Mouse (Mus musculus) WW6 (cell line): Measurements from ENCODE around the gene Eif2b3.

Source experiments
- DNase-seq: peaks from one replicate; pipeline ENCODE4 v3.0.0-alpha.2; 2013; ENCODE audit warnings: low read depth, low spot score

The Eif2b3 gene

DNA sequence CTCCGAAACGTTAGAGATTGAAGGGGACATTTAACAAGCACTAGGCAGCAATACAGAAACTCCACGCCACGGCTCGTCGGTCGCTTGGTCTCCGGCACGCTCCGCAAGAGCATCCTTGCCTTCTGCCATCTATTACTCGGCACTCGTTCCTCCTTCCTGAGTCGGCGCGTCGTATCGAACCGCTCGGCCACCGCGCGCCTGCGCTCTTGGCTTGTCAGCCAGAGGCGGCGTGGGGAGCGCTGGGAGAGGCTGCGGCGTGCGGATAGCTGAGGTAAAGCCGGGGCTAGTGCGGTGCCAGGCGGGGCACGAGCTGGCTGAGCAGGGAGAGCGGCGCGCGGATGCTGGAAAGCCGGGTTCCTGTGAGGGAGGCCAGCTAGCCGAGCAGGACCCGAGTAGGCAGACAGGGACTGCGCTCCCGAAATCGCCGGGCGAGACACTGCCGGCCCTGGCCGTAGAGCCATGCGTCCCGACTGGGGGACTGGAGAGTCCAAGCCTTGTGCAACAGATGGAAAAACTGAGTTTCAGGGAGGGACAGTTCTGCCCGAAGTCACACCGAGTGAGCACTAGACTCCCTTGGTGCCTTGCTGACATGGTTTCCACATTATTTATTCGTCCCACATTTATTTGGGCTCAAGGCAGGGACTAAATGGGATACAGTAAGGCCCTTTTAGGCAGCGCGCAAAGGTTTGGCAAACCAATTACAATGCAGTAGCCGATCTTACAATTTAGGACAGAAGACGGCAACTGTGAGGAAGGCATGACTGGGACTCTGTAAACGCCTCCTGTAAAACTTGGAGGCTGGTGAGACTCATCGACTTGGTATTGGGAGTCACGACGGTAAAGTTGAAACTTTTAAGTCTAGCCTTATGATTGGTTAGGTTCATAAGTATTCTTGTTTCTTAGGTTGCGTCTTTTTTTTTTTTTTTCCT lies at the start of gene Eif2b3:
Eif2b3 (plus strand) TSS at position 197 of the 929 bp plus-strand sequence.
- DNase-seq: peak; percentile 81

GRCm38 (mm10) chr4:116976503-116976902 lies 42.7 kb upstream of the Eif2b3 start:
- DNase-seq: no peak

- no peak for DNase-seq
These were observed 33.5 kb upstream of the Eif2b3 start for GRCm38 (mm10) chr4:116985681-116986080.

- DNase-seq: peak; percentile 82
These were observed 32.6 kb upstream of the Eif2b3 start for GRCm38 (mm10) chr4:116986400-116987121.

DNA sequence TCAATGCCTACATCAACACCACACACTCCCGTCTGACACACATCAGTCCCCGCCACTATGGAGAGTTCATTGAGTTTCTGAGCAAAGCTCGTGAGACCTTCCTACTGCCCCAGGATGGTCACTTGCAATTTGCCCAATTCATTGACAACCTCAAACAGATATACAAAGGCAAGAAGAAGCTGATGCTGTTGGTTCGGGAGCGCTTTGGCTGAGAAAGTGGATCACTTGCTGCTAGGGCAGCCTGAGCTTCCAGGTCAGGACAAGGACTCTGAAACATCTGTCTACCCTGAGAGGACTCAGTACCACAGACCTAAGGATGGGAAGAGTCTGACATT lies 32.1 kb upstream of the Eif2b3 start:
- DNase-seq: no peak

- DNase-seq: no peak
These were observed 29.5 kb upstream of the Eif2b3 start for GRCm38 (mm10) chr4:116989731-116990130.

GRCm38 (mm10) chr4:116991366-116991765 lies 27.8 kb upstream of the Eif2b3 start:
- no peak for DNase-seq

GRCm38 (mm10) chr4:116993672-116994621 lies 25.3 kb upstream of the Eif2b3 start, which contains the start of gene Urod:
Urod (minus strand) TSS chr4:116994413.
- DNase-seq: peak; percentile 81

GRCm38 (mm10) chr4:116995131-116995797 lies 23.9 kb upstream of the Eif2b3 start, which contains the start of gene Hectd3:
Hectd3 (plus strand) TSS chr4:116995317.
- no peak for DNase-seq

DNA sequence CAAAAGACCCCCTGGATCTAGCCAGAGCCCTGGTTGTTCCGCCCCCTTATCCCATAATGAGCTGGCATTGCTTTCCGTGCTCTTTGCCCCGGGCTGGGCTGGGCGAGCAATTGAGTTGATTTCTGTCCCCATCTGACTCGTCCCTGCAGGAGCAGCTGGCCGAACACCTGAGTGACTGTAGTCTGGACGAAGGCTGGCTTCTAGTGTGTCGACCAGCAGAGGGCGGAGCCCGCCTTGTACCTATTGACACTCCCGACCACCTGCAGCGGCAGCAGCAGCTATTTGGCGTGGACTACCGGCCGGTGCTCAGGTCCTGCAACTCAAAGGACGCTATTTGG lies 23.4 kb upstream of the Eif2b3 start:
- DNase-seq: no peak

GRCm38 (mm10) chr4:116999513-117000154 lies 19.6 kb upstream of the Eif2b3 start:
- DNase-seq: no peak

DNA sequence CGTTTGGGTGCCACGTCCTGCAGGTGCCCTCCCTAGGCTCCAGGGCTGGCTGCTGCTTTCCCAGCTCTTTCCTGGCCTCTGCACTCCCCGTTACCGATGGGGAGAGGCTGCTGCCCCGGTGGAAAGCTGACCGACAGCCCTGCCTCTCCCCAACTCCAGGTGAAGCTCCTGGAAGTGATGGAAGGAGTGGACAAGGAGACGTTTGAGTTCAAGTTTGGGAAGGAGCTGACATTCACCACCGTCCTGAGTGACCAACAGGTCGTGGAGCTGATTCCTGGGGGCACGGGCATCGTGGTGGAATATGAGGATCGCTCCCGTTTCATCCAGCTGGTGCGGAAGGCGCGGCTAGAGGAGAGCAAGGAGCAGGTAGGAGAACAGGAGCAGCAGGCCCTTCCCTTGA lies 17.2 kb upstream of the Eif2b3 start:
- no peak for DNase-seq

DNA sequence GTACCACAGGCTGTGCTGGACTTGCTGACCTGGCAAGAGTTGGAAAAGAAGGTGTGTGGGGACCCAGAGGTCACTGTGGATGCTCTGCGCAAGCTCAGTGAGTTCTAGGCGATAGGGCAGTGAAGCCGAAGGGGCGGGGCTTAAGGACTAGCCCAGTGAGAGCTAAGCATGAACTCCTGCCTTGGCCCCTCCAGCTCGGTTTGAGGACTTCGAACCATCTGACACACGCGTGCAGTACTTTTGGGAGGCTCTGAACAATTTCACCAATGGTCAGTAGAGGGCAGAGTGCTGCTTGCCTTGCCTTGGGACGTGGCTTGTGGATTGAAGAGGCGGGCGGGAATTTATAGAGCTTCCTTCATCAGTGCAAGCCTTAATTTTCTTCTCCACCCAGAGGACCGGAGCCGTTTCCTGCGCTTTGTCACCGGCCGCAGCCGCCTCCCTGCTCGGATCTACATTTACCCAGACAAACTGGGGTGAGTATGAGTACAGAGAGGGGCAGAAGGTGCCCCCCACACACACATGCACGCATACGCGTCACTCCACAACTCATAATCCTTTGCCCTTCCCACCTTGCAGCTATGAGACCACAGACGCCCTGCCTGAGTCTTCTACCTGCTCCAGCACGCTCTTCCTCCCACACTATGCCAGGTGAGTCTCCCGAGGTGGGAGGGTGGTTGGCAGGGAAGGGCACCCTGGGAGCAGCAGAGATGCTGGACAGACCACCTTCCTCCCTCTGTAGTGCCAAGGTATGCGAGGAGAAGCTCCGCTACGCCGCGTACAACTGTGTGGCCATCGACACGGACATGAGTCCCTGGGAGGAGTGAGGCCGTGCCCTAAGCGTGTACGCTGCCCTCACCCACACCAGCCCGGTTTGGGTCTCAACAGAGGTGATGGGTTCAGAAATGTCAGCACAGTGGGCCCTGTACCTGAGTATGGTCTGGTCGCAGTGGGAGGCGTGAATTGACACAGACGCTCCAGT lies 16.4 kb upstream of the Eif2b3 start:
- peak; percentile 77 for DNase-seq

GRCm38 (mm10) chr4:117004649-117005048 lies 14.6 kb upstream of the Eif2b3 start:
- no peak for DNase-seq

DNA sequence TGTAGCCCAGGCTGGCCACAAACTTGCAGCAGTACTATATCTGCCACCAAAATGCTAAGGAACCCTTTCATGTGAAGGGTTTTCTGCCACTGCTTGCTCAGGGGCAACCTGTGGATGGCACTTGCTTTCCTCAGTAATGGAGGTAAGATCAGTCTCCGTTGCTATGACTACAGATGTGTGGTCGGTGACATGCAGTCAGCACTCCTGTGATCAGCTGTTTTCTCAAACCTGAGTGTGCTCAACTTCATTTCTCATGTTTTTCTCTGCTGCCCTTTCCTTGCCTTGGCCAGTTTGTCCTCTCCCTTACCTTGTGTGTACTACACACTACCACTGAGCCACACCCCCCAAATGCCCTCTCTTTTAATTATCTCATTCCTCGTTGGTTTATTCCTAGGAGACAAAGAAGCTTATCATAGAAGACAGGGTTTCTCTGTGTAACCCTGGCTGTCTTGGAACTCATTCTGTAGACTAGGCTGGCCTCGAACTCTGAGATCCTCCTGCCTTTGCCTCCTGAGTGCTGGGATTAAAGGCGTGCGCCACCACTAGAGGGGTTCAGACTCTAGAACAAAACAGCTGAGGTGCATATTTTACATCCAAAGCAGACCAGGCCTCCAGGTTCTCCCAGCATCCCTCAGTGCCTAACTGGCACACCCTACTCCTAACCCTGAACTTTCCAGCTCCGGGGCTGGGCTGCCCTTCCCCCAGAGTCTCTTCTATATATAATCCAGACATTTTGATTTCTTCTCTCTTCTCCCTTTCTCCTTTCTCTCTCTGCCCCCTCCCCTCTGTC lies 13.4 kb upstream of the Eif2b3 start:
- no peak for DNase-seq

GRCm38 (mm10) chr4:117007058-117007457 lies 12.1 kb upstream of the Eif2b3 start:
- DNase-seq: no peak

GRCm38 (mm10) chr4:117010231-117010630 lies 9.0 kb upstream of the Eif2b3 start:
- DNase-seq: no peak

- no peak for DNase-seq
These were observed 5.6 kb upstream of the Eif2b3 start for GRCm38 (mm10) chr4:117013596-117013995.
